Mouse (Mus musculus) CH12.LX (cell line): ENCODE results near the gene Aaas.

ENCODE experiments used
- CTCF ChIP-seq, 2 experiments: IDR thresholded peaks in 1 of 2; conservative IDR thresholded peaks in 1 of 2; 2 replicates each; pipeline ENCODE4 v1.5.1; 2011 to 2012; ENCODE audit warnings: low read depth in 2 of 2, low read length in 2 of 2, improper control_type of control experiment in 1 of 2, inconsistent platforms in 1 of 2, mild to moderate bottlenecking in 1 of 2, moderate library complexity in 1 of 2
- E2F4 ChIP-seq: IDR thresholded peaks from 2 replicates; pipeline ENCODE4 v1.6.1; 2011; ENCODE audit warnings: low read depth, low read length, improper control_type of control experiment; ENCODE audit not compliant: insufficient replicate concordance
- EP300 ChIP-seq: IDR thresholded peaks from 2 replicates; pipeline ENCODE4 v1.6.1; 2011; ENCODE audit warnings: low read length, improper control_type of control experiment
- GABPA ChIP-seq: IDR thresholded peaks from 2 replicates; pipeline ENCODE4 v1.6.1; 2012; ENCODE audit warnings: low read depth, low read length, improper control_type of control experiment, inconsistent platforms; ENCODE audit not compliant: insufficient replicate concordance
- POLR2A ChIP-seq: IDR thresholded peaks from 2 replicates; pipeline ENCODE4 v1.6.1; 2011; ENCODE audit warnings: low read depth, mild to moderate bottlenecking, improper control_type of control experiment, low read length
- POLR2AphosphoS2 ChIP-seq: IDR thresholded peaks from 2 replicates; pipeline ENCODE4 v1.6.1; 2011; ENCODE audit warnings: low read depth, low read length, improper control_type of control experiment
- USF2 ChIP-seq: conservative IDR thresholded peaks from 2 replicates; pipeline ENCODE4 v1.6.1; 2011; ENCODE audit warnings: low read depth, low read length, improper control_type of control experiment

DNA sequence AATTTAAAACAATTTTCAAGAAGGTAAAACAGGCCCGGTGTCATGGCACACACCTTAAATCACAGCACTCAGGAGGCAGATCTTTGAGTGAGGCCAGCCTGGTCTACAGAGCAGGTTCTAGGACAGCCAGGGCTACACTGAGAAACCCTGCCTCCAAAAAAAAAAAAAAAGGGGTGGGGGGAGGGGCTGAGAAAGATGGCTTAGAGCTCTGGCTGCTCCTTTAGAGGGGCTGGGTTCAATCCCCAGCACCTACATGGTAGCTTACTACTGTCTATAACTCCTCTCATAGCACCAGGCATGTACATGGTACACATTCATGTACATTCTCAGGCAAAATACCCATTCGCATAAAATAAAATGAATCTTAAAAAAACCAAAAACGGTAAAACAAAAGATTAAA, 6.1 kb downstream of the Aaas start:
- TF ChIP-seq E2F4 (no peak), USF2 (no peak), POLR2AphosphoS2 (no peak), POLR2A (no peak), GABPA (no peak), EP300 (no peak), CTCF (conservative IDR thresholded peaks at IDR 0.05 in 1 of 2, IDR thresholded peaks at IDR 0.05 in 1 of 2; ENCODE audit: low read depth in 2 of 2, low read length in 2 of 2) (no peak)
